Mouse (Mus musculus): Measurements from ENCODE around the gene Scube2. TPM values are rescaled to one million over a fixed set of nuclear protein-coding genes. Genes with fewer than 3 reads are reported as not detected.

Gene Scube2
- total and polyA plus RNA-seq, 3 experiments = 14.1 to 22.1 (median 21.0) TPM

DNA sequence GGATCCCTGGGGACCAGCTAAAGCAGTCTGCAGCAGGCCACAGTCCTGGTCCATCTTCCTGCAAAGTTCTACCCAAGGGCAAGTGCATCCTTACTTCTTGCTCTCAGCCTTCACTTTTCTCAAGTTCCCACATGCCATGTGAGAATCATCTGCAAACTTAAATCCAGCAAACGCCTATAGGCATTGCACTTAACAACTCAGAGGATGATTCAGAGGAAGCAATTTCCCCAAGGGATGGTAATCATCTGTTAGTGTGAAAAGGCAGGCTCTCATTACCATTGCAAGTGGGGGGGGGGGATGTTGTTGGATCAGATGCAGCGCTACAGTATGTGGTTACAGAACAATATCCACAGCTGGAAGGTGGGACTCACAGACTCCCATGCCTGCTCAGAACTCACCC is 70.9 kb downstream of the Scube2 start:
- Histone ChIP-seq H3K4me3 (no peak overlapping the region), H3K27ac (no peak overlapping the region), H3K9ac (ENCODE audit: low read depth, low read length) (no peak overlapping the region), H3K27me3 (ENCODE audit: control insufficient read depth, insufficient read depth, low read length) (no peaks in the 10 kb centered on the region), H3K36me3 (ENCODE audit: control insufficient read depth, insufficient read depth, low read length) (no peaks in the 10 kb centered on the region), H3K4me1 (ENCODE audit: control insufficient read depth, insufficient read depth, low read length) (peaks cover 3% of the 10 kb centered on the region), H3K79me2 (replicated peaks; ENCODE audit: control insufficient read depth, insufficient read depth, low read length) (no peaks in the 10 kb centered on the region)
- intact Hi-C loops (cut with DNase I) = no loop called here
- no peak for TF ChIP-seq CTCF (IDR thresholded peaks at IDR 0.05)
- TF ChIP-seq POLR2A (IDR thresholded peaks at IDR 0.05; ENCODE audit: insufficient read depth, low read depth, low read length) = no peak
- no peak for DNase-seq
- WGBS = 60% methylated on average over 2 of the region's 2 CpGs

DNA sequence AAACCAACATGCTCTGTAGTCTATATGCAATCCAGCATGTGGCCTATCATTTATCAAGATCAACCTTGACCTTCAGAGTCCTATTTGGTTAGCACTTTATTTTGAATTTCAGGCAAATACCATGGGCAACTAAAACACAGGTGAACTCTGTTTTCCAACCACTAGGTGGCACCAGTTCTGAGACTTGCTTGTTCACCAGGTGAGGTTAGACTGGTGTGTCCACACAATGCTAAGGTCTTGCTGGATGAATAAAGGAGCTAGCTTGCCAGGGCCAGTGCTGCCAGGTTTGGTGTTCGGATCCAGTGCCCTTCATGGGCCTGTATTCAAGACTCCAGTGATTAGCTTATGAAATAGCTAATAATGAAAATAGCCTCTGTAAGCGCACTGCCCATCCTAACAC is 72.7 kb downstream of the Scube2 start:
- H3K4me1 ChIP-seq (ENCODE audit: control insufficient read depth, insufficient read depth, low read length) = peaks cover 2% of the 10 kb centered on the region; the same call in 1 of the 2 replicates
- no peak overlapping the region for H3K27ac ChIP-seq
- 72% methylated on average over 2 of the region's 2 CpGs for WGBS
- TF ChIP-seq CTCF (IDR thresholded peaks at IDR 0.05) = peak; percentile 87
- TF ChIP-seq EP300 (IDR thresholded peaks at IDR 0.05; ENCODE audit: insufficient read depth, low read depth, low read length) = no peak
- no peaks in the 10 kb centered on the region for H3K27me3 ChIP-seq (ENCODE audit: control insufficient read depth, insufficient read depth, low read length)
- intact Hi-C loops (cut with DNase I) = loop anchor here (1.0 kb wide), 1 partner anchor 100 kb away; no protein-coding TSS in a partner anchor
- H3K79me2 ChIP-seq (replicated peaks; ENCODE audit: control insufficient read depth, insufficient read depth, low read length) = no peaks in the 10 kb centered on the region
- H3K9ac ChIP-seq (ENCODE audit: low read depth, low read length) = no peak overlapping the region
- H3K36me3 ChIP-seq (ENCODE audit: control insufficient read depth, insufficient read depth, low read length) = no peaks in the 10 kb centered on the region
- DNase-seq = peak in 1 of 2 experiments; percentile 32
- H3K4me3 ChIP-seq = no peak overlapping the region

DNA sequence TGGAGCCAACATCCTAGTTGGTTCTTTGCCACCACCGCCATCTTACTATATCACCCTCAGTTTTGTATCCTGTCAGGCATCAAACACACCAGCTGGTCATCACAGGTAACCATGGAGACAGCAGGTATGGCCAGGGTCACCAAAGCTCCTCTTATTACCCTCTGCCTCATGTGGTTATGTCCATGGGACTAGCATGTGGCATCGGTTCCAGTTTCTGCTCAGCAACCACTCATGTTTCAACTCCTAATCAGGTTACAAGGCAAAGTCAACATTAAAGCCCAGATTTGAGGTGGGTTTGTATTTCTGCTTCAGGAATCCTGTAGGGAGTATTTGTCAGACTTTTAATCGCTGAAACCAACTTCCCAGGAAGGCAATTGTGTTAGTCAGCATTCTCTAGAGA is 74.7 kb downstream of the Scube2 start:
- no peak for DNase-seq
- Histone ChIP-seq H3K79me2 (replicated peaks; ENCODE audit: control insufficient read depth, insufficient read depth, low read length) (no peaks in the 10 kb centered on the region), H3K9ac (ENCODE audit: low read depth, low read length) (no peak overlapping the region), H3K36me3 (ENCODE audit: control insufficient read depth, insufficient read depth, low read length) (no peaks in the 10 kb centered on the region), H3K4me3 (no peak overlapping the region), H3K27ac (no peak overlapping the region), H3K4me1 (ENCODE audit: control insufficient read depth, insufficient read depth, low read length) (peaks cover 2% of the 10 kb centered on the region; the same call in 1 of the 2 replicates), H3K27me3 (ENCODE audit: control insufficient read depth, insufficient read depth, low read length) (no peaks in the 10 kb centered on the region)
- TF ChIP-seq EP300 (IDR thresholded peaks at IDR 0.05; ENCODE audit: insufficient read depth, low read depth, low read length) (no peak), POLR2A (IDR thresholded peaks at IDR 0.05; ENCODE audit: insufficient read depth, low read depth, low read length) (no peak), CTCF (IDR thresholded peaks at IDR 0.05) (no peak)
- intact Hi-C loops (cut with DNase I) = no loop called here
- WGBS = 63% methylated on average over 3 of the region's 3 CpGs

DNA sequence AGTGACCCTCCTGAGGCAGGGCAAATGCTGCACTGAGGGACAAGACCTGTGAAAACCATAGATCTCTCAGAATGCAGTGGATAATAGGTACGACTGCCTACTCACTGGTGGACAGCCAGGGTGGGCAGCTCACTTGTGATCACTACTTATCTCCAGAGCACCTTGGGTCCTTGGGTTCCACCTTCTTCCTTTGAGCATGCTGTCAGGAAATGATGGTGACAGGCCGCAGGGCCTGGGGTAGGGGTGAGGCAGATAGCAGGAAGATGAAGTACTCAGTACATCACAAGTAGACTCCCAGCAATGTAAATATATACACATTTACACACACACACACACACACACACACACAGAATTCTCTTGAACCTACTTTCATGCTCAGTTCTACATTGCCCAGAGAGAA is 77.6 kb downstream of the Scube2 start:
- H3K27ac ChIP-seq = no peak overlapping the region
- H3K79me2 ChIP-seq (replicated peaks; ENCODE audit: control insufficient read depth, insufficient read depth, low read length) = no peaks in the 10 kb centered on the region
- no peaks in the 10 kb centered on the region for H3K27me3 ChIP-seq (ENCODE audit: control insufficient read depth, insufficient read depth, low read length)
- intact Hi-C loops (cut with DNase I) = no loop called here
- no peaks in the 10 kb centered on the region for H3K36me3 ChIP-seq (ENCODE audit: control insufficient read depth, insufficient read depth, low read length)
- DNase-seq = no peak
- TF ChIP-seq POLR2A (IDR thresholded peaks at IDR 0.05; ENCODE audit: insufficient read depth, low read depth, low read length) = no peak
- no peak for TF ChIP-seq EP300 (IDR thresholded peaks at IDR 0.05; ENCODE audit: insufficient read depth, low read depth, low read length)
- TF ChIP-seq CTCF (IDR thresholded peaks at IDR 0.05) = no peak
- H3K4me1 ChIP-seq (ENCODE audit: control insufficient read depth, insufficient read depth, low read length) = no peaks in the 10 kb centered on the region
- WGBS = 74% methylated on average over 2 of the region's 2 CpGs
- H3K4me3 ChIP-seq = no peak overlapping the region
- no peak overlapping the region for H3K9ac ChIP-seq (ENCODE audit: low read depth, low read length)

GRCm38 (mm10) chr7:109783281-109783680 is 82.2 kb downstream of the Scube2 start:
- Histone ChIP-seq H3K27me3 (ENCODE audit: control insufficient read depth, insufficient read depth, low read length) (peaks cover 5% of the 10 kb centered on the region; the same call in 1 of the 2 replicates), H3K4me1 (ENCODE audit: control insufficient read depth, insufficient read depth, low read length) (no peaks in the 10 kb centered on the region)
- 27% methylated on average over 7 of the region's 7 CpGs for WGBS

DNA sequence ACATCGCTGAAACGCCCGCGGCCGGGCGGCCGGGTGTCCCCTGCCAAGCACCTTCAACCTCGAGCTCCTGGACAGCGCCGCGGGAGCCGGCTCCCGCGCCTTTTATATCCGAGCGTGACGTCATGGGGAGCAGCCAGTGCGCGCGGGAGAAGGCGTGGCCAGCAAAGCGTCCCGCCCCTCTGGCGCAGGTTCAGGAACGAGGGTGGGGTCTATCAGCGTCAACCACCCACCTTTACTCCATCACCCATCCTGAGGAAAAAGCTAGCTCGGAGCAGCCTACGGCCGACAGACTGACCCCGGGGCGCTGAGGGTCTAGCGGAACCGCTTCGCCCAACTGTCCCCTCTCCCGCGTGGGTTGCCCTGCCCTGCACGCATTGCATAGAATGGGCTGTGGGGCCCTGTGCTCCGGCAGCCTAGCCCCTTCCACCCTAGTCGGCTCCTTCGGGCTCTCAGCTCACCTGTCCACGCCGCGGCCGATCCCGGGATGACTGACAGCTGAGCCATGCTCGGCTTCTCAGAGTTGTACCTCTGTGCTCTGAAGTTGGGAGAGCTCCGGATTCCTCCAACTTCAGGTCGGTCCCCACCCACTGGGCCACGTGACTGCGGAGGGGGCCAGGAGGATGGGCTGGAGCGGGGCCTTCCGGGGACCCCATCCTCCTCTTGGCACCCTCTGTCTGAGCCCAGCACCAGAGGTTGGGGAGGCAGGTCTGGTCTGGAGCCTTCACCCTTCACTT is 83.8 kb downstream of the Scube2 start, which contains the start of gene Nrip3:
Gene Nrip3, minus strand, starts transcription at position 556 of the 734 bp plus-strand sequence.
- peak; percentile 59 to 70 for DNase-seq
- no peaks in the 10 kb centered on the region for H3K4me1 ChIP-seq (ENCODE audit: control insufficient read depth, insufficient read depth, low read length)
- no peak within 1 kb of the TSS for H3K27ac ChIP-seq
- intact Hi-C loops (cut with DNase I) = no loop called here
- no peak for TF ChIP-seq CTCF (IDR thresholded peaks at IDR 0.05)
- TF ChIP-seq POLR2A (IDR thresholded peaks at IDR 0.05; ENCODE audit: insufficient read depth, low read depth, low read length) = no peak
- no peak for TF ChIP-seq EP300 (IDR thresholded peaks at IDR 0.05; ENCODE audit: insufficient read depth, low read depth, low read length)
- no peaks in the 10 kb centered on the region for H3K36me3 ChIP-seq (ENCODE audit: control insufficient read depth, insufficient read depth, low read length)
- peak within 1 kb of the TSS; percentile 50 for H3K4me3 ChIP-seq
- peaks cover 5% of the 10 kb centered on the region; the same call in 1 of the 2 replicates for H3K27me3 ChIP-seq (ENCODE audit: control insufficient read depth, insufficient read depth, low read length)
- 2% methylated on average over 52 of the region's 52 CpGs for WGBS
- no peaks in the 10 kb centered on the region for H3K79me2 ChIP-seq (replicated peaks; ENCODE audit: control insufficient read depth, insufficient read depth, low read length)
- H3K9ac ChIP-seq (ENCODE audit: low read depth, low read length) = no peak within 1 kb of the TSS

More at GRCm38 (mm10) chr7:109783281-109783680, 82.2 kb downstream of the Scube2 start:
- Histone ChIP-seq H3K4me3 (no peak overlapping the region), H3K79me2 (replicated peaks; ENCODE audit: control insufficient read depth, insufficient read depth, low read length) (no peaks in the 10 kb centered on the region), H3K36me3 (ENCODE audit: control insufficient read depth, insufficient read depth, low read length) (no peaks in the 10 kb centered on the region), H3K27ac (no peak overlapping the region), H3K9ac (ENCODE audit: low read depth, low read length) (no peak overlapping the region)
- TF ChIP-seq POLR2A (IDR thresholded peaks at IDR 0.05; ENCODE audit: insufficient read depth, low read depth, low read length) (no peak), EP300 (IDR thresholded peaks at IDR 0.05; ENCODE audit: insufficient read depth, low read depth, low read length) (no peak), CTCF (IDR thresholded peaks at IDR 0.05) (no peak)
- intact Hi-C loops (cut with DNase I) = no loop called here
- DNase-seq = no peak

All from heart, adult 2 months (tissue).